Mouse (Mus musculus): Measurements from ENCODE around the gene Slc39a5.
A peak's percentile ranks its signal among the peaks of the same experiment; 100 is the strongest.

Slc39a5 gene

GRCm38 (mm10) chr10:128409692-128410559 lies 8.9 kb upstream of the Slc39a5 start:
- peak; percentile 99 for DNase-seq

- DNase-seq = peak; percentile 51 to 67
Measured at GRCm38 (mm10) chr10:128408591-128409535, 7.8 kb upstream of the Slc39a5 start.

- no peak for DNase-seq
Measured at GRCm38 (mm10) chr10:128403931-128404330, 2.9 kb upstream of the Slc39a5 start.

GRCm38 (mm10) chr10:128401638-128402037 lies 609 bp upstream of the Slc39a5 start:
- no peak for DNase-seq

GRCm38 (mm10) chr10:128400338-128400737 lies 691 bp downstream of the Slc39a5 start:
- DNase-seq = peak; percentile 71 to 82

- peak in 1 of 2 experiments; percentile 37 for DNase-seq
Measured at GRCm38 (mm10) chr10:128397466-128397865, 3.6 kb downstream of the Slc39a5 start.

- peak; percentile 26 to 44 for DNase-seq
Measured at GRCm38 (mm10) chr10:128396716-128397264, 4.2 kb downstream of the Slc39a5 start.

- DNase-seq = no peak
Measured at GRCm38 (mm10) chr10:128396017-128396673, 4.9 kb downstream of the Slc39a5 start.

- no peak for DNase-seq
Measured at GRCm38 (mm10) chr10:128391850-128392249, 9.2 kb downstream of the Slc39a5 start.

GRCm38 (mm10) chr10:128390366-128390765 lies 10.7 kb downstream of the Slc39a5 start:
- DNase-seq = no peak

- no peak for DNase-seq
Measured at GRCm38 (mm10) chr10:128389570-128389969, 11.5 kb downstream of the Slc39a5 start.

- no peak for DNase-seq
Measured at GRCm38 (mm10) chr10:128388941-128389340, 12.1 kb downstream of the Slc39a5 start.

GRCm38 (mm10) chr10:128385902-128386301 lies 15.1 kb downstream of the Slc39a5 start:
- DNase-seq = no peak

GRCm38 (mm10) chr10:128382482-128382881 lies 18.5 kb downstream of the Slc39a5 start:
- no peak for DNase-seq

- DNase-seq = peak; percentile 51 to 59
Measured at GRCm38 (mm10) chr10:128380565-128380964, 20.5 kb downstream of the Slc39a5 start.

GRCm38 (mm10) chr10:128379260-128379659 lies 21.8 kb downstream of the Slc39a5 start:
- no peak for DNase-seq

- no peak for DNase-seq
Measured at GRCm38 (mm10) chr10:128378462-128378861, 22.6 kb downstream of the Slc39a5 start.

GRCm38 (mm10) chr10:128377940-128378448 lies 23.0 kb downstream of the Slc39a5 start:
- DNase-seq = no peak

- DNase-seq = peak; percentile 68 to 76
Measured at GRCm38 (mm10) chr10:128377222-128377939, 23.6 kb downstream of the Slc39a5 start.

- peak; percentile 89 to 94 for DNase-seq
Measured at GRCm38 (mm10) chr10:128376455-128377211, 24.4 kb downstream of the Slc39a5 start, which contains the start of gene Ankrd52. Gene Ankrd52, plus strand, starts transcription at chr10:128377115.

- no peak for DNase-seq
Measured at GRCm38 (mm10) chr10:128376099-128376454, 25.0 kb downstream of the Slc39a5 start.

All from kidney, postnatal 4 days (tissue).